Mouse (Mus musculus) CH12.LX (cell line): Measurements from ENCODE around the gene Trmt61a. TPM values are rescaled to one million over a fixed set of nuclear protein-coding genes. Genes with fewer than 3 reads are reported as not detected.
"Not testable (repeated sequence)": the region's sequence is repeated elsewhere in the genome, so short reads cannot be mapped to it uniquely, and the experiment has no call there.

Source experiments
- DNase-seq: peaks from one replicate; pipeline ENCODE4 v3.0.0-alpha.2; 2013; ENCODE audit errors: extremely low read depth
- H3K27ac ChIP-seq: 2 replicates; pipeline ENCODE4 v1.5.1; 2012; ENCODE audit warnings: low read depth, mild to moderate bottlenecking, control low read depth, moderate library complexity; ENCODE audit not compliant: insufficient read depth
- H3K27me3 ChIP-seq: replicated peaks from 2 replicates; pipeline ENCODE3; 2012; ENCODE audit warnings: inconsistent platforms
- H3K36me3 ChIP-seq, 2 experiments: replicated peaks in 1 of 2; 2 replicates each; pipeline versions ENCODE3 to v1.6.1; 2012; ENCODE audit warnings: inconsistent platforms in 1 of 2, low read length in 1 of 2, mild to moderate bottlenecking in 1 of 2, mixed read lengths in 1 of 2, moderate library complexity in 1 of 2; ENCODE audit not compliant: control insufficient read depth in 1 of 2, insufficient read depth in 1 of 2
- H3K4me1 ChIP-seq, 2 experiments: 2 replicates each; pipeline ENCODE4 v1.6.1; 2012; ENCODE audit warnings: inconsistent platforms in 1 of 2, moderate library complexity in 1 of 2; ENCODE audit not compliant: insufficient read depth in 2 of 2, control insufficient read depth in 1 of 2
- H3K4me2 ChIP-seq: 2 replicates; pipeline ENCODE4 v1.6.1; 2012; ENCODE audit warnings: low read depth, mild to moderate bottlenecking, control low read depth; ENCODE audit not compliant: poor library complexity, insufficient read depth, severe bottlenecking
- H3K4me3 ChIP-seq, 3 experiments: fragments of 150-350 bp in 1 of 3; sonication (generic) in 1 of 3; replicated peaks in 1 of 3; 2 replicates each; pipeline versions ENCODE3 to v1.5.1; 2011 to 2012; ENCODE audit warnings: low read depth in 2 of 3, low read length in 2 of 3, mild to moderate bottlenecking in 2 of 3, moderate library complexity in 2 of 3, control low read depth in 1 of 3, improper control_type of control experiment in 1 of 3, inconsistent platforms in 1 of 3, mixed read lengths in 1 of 3; ENCODE audit not compliant: poor library complexity in 1 of 3
- H3K79me2 ChIP-seq: replicated peaks from 2 replicates; pipeline ENCODE4 v1.6.1; 2012; ENCODE audit warnings: mild to moderate bottlenecking, moderate library complexity; ENCODE audit not compliant: control insufficient read depth, poor library complexity, insufficient read depth, severe bottlenecking; ENCODE audit errors: extremely low read depth
- H3K9ac ChIP-seq: 2 replicates; pipeline ENCODE4 v1.6.1; 2012; ENCODE audit warnings: low read depth, mild to moderate bottlenecking, control low read depth, moderate library complexity; ENCODE audit not compliant: insufficient read depth
- H3K9me3 ChIP-seq: replicated peaks from 2 replicates; pipeline ENCODE3; 2012; ENCODE audit warnings: low read length, inconsistent platforms, mixed read lengths
- CHD2 ChIP-seq: IDR thresholded peaks from 2 replicates; pipeline ENCODE4 v1.6.1; 2011; ENCODE audit warnings: low read length, improper control_type of control experiment
- E2F4 ChIP-seq: IDR thresholded peaks from 2 replicates; pipeline ENCODE4 v1.6.1; 2011; ENCODE audit warnings: low read depth, low read length, improper control_type of control experiment; ENCODE audit not compliant: insufficient replicate concordance
- ELF1 ChIP-seq: IDR thresholded peaks from 2 replicates; pipeline ENCODE4 v1.6.1; 2014; ENCODE audit warnings: low read depth, mild to moderate bottlenecking, inconsistent platforms, low read length, improper control_type of control experiment
- ETS1 ChIP-seq: conservative IDR thresholded peaks from 2 replicates; pipeline ENCODE4 v1.6.1; 2012; ENCODE audit warnings: low read depth, mild to moderate bottlenecking, inconsistent platforms, low read length, improper control_type of control experiment, moderate library complexity
- IRF4 ChIP-seq: IDR thresholded peaks from 2 replicates; pipeline ENCODE4 v1.6.1; 2014; ENCODE audit warnings: low read depth, mild to moderate bottlenecking, inconsistent platforms, low read length, improper control_type of control experiment
- JUN ChIP-seq: IDR thresholded peaks from 2 replicates; pipeline ENCODE4 v1.6.1; 2011; ENCODE audit warnings: low read depth, mild to moderate bottlenecking, low read length, improper control_type of control experiment, moderate library complexity; ENCODE audit not compliant: insufficient read depth
- JUND ChIP-seq: conservative IDR thresholded peaks from 2 replicates; pipeline ENCODE4 v1.6.1; 2011; ENCODE audit warnings: low read depth, low read length, improper control_type of control experiment
- KAT2A ChIP-seq: IDR thresholded peaks from 2 replicates; pipeline ENCODE4 v1.6.1; 2012; ENCODE audit warnings: low read length, improper control_type of control experiment, inconsistent platforms; ENCODE audit not compliant: insufficient replicate concordance
- MAZ ChIP-seq: IDR thresholded peaks from 2 replicates; pipeline ENCODE4 v1.6.1; 2012; ENCODE audit warnings: low read depth, mild to moderate bottlenecking, inconsistent platforms, low read length, improper control_type of control experiment, moderate library complexity
- NRF1 ChIP-seq: IDR thresholded peaks from 2 replicates; pipeline ENCODE4 v1.6.1; 2014; ENCODE audit warnings: low read depth, mild to moderate bottlenecking, inconsistent platforms, low read length, improper control_type of control experiment, moderate library complexity
- RAD21 ChIP-seq: IDR thresholded peaks from 2 replicates; pipeline ENCODE4 v1.6.1; 2011; ENCODE audit warnings: low read depth, mild to moderate bottlenecking, low read length, improper control_type of control experiment, moderate library complexity
- SIN3A ChIP-seq: IDR thresholded peaks from 2 replicates; pipeline ENCODE4 v1.6.1; 2012; ENCODE audit warnings: low read length, improper control_type of control experiment, inconsistent platforms
- TCF12 ChIP-seq: IDR thresholded peaks from 2 replicates; pipeline ENCODE4 v1.6.1; 2014; ENCODE audit warnings: low read depth, mild to moderate bottlenecking, inconsistent platforms, low read length, improper control_type of control experiment
- ZC3H11A ChIP-seq: IDR thresholded peaks from 2 replicates; pipeline ENCODE4 v1.6.1; 2012; ENCODE audit warnings: low read depth, mild to moderate bottlenecking, inconsistent platforms, low read length, improper control_type of control experiment
- ZKSCAN1 ChIP-seq: IDR thresholded peaks from 2 replicates; pipeline ENCODE4 v1.6.1; 2012; ENCODE audit warnings: low read depth, inconsistent platforms, low read length, improper control_type of control experiment, borderline replicate concordance
- ZMIZ1 ChIP-seq: IDR thresholded peaks from 2 replicates; pipeline ENCODE4 v1.6.1; 2012; ENCODE audit warnings: low read depth, mild to moderate bottlenecking, inconsistent platforms, low read length, improper control_type of control experiment
- ZNF384 ChIP-seq: IDR thresholded peaks from 2 replicates; pipeline ENCODE4 v1.6.1; 2012; ENCODE audit warnings: low read depth, low read length, improper control_type of control experiment, inconsistent platforms
- dilution Hi-C: fragments of 300-500 bp; cut with MboI; formaldehyde crosslinking; loops from 2 replicates; pipeline ENCODE4 v1.14.3; 2020; ENCODE audit warnings: low sequenced_read_pairs; ENCODE audit not compliant: extremely low pct_unique_long_range_greater_than_20kb, extremely low pct_ligation_motif_present
- in situ Hi-C: fragments of 300-500 bp; cut with MboI; formaldehyde crosslinking; loops from 3 replicates; pipeline ENCODE4 v1.14.3; 2019; ENCODE audit warnings: low sequenced_read_pairs, low pct_ligation_motif_present, low pct_unique_long_range_greater_than_20kb, mixed read lengths
- polyA plus RNA-seq: library from polyadenylated mRNA; unstranded; fragments of >175 nt; gene quantifications from 2 replicates; pipeline ENCODE4 v1.2.1, GENCODE M21; 2012; ENCODE audit warnings: low read depth; ENCODE audit not compliant: insufficient read length
- total RNA-seq, 2 experiments: library from RNA; depleted of rRNA; stranded (reverse); fragments of 300-350 nt in 1 of 2; fragments of >200 nt in 1 of 2; gene quantifications; 2 replicates each; pipeline ENCODE4 v1.2.3; 2012 to 2014

The Trmt61a gene
- total and polyA plus RNA-seq, 3 experiments: 21.8 to 37.4 (median 34.1) TPM

DNA sequence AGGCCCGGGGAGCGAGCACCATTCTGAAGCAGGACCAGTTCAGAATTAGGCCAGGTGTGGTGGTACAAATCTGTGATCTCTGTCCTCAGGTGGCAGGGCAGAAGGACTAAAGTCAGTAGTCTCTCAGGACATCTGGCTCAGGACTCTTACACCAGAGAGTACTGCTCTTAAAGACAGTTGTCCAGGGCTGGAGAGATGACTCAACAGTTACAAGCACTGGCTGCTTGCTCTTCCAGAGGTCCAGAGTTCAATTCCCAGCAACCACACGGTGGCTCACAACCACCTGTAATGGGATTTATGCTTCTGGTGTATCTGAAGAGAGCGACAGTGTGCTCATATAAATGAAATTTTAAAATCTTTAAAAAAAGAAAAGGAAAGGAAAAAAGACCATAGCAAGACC, 18.6 kb upstream of the Trmt61a start:
- dilution Hi-C loops (no loop called here), in situ Hi-C loops (loop anchor here (5.0 to 10.0 kb wide), 3 partner anchors 55 to 295 kb away; partner anchors contain the start of genes Apopt1 and Bag5)
- TF ChIP-seq E2F4 (no peak), KAT2A (no peak), TCF12 (no peak), IRF4 (no peak), RAD21 (no peak), ETS1 (no peak), JUN (no peak), CHD2 (no peak), JUND (no peak), MAZ (no peak), NRF1 (no peak), ELF1 (no peak)
- no peak overlapping the region for H3K27ac ChIP-seq
- H3K4me2 ChIP-seq: no peak overlapping the region
- no peak overlapping the region for H3K4me3 ChIP-seq
- H3K4me1 ChIP-seq: peaks cover 0 to 11% of the 10 kb centered on the region in 2 experiments; a peak in 3 of 4 replicates
- H3K27me3 ChIP-seq: no peaks in the 10 kb centered on the region
- H3K9ac ChIP-seq: no peak overlapping the region
- peaks cover 34 to 75% of the 10 kb centered on the region in 2 experiments for H3K36me3 ChIP-seq
- H3K9me3 ChIP-seq: no peaks in the 10 kb centered on the region
- no peak for DNase-seq
- H3K79me2 ChIP-seq: no peaks in the 10 kb centered on the region

DNA sequence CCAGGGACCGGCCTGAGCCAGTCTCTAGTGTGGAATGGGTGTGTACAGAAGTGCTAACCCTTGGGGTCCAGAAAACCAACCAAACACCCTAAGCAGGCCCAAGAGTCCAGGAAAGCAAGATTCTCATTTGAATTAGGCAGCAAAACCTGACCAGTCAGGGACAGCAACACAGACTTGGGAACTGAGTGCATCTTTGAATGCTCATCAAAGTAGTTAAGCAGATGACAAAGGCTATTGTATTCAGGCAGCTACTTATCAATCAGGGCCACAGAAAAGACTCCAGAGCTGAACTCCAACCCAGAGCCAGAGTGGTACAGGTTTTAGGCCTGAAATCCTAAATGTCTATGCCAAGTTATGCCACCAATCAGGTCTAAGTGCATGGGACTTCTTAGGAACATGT, 17.3 kb upstream of the Trmt61a start:
- Histone ChIP-seq H3K36me3 (peaks cover 23 to 70% of the 10 kb centered on the region in 2 experiments), H3K9ac (no peak overlapping the region), H3K4me3 (no peak overlapping the region), H3K27ac (no peak overlapping the region), H3K27me3 (no peaks in the 10 kb centered on the region), H3K9me3 (no peaks in the 10 kb centered on the region), H3K4me1 (peaks cover 0 to 11% of the 10 kb centered on the region in 2 experiments; a peak in 3 of 4 replicates), H3K79me2 (no peaks in the 10 kb centered on the region), H3K4me2 (no peak overlapping the region)
- in situ Hi-C loops (no loop called here), dilution Hi-C loops (no loop called here)
- DNase-seq: no peak
- TF ChIP-seq ZC3H11A (no peak), ZKSCAN1 (no peak), ZNF384 (no peak), ZMIZ1 (no peak), CHD2 (no peak), SIN3A (no peak)

DNA sequence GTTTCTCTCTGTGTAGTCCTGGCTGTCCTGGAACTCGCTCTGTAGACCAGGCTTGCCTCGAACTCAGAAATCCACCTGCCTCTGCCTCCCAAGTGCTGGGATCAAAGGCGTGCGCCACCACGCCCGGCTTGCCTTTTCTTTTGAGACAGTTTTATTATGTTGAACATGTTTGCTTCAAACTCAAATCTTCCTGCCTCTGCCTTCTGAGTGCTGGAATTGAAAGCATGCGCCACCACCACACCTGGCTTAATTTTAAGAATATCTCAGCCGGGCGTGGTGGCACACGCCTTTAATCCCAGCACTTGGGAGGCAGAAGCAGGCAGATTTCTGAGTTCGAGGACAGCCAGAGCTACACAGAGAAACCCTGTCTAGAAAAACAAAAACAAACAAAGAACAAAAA, 16.4 kb upstream of the Trmt61a start:
- H3K4me2 ChIP-seq, H3K79me2 ChIP-seq, H3K9me3 ChIP-seq, DNase-seq, in situ Hi-C loops, H3K27ac ChIP-seq, H3K27me3 ChIP-seq, dilution Hi-C loops, H3K4me3 ChIP-seq, H3K9ac ChIP-seq: not testable (repeated sequence)
- Histone ChIP-seq H3K36me3 (peaks cover 16 to 62% of the 10 kb centered on the region in 2 experiments), H3K4me1 (peaks cover 0 to 11% of the 10 kb centered on the region in 2 experiments; a peak in 3 of 4 replicates)
